Mouse (Mus musculus) gastrocnemius, adult 18-20 months (tissue): ENCODE results near the gene Dusp27. TPM values are rescaled to one million over a fixed set of nuclear protein-coding genes. Genes with fewer than 3 reads are reported as not detected.

ENCODE experiments used
- DNase-seq: peaks from one replicate; pipeline ENCODE4 v3.0.0; 2021; ENCODE audit warnings: low spot score
- total RNA-seq, 2 experiments: library from RNA; stranded (reverse); gene quantifications; 2 replicates each; pipeline ENCODE4 v1.2.3; 2021

Gene Dusp27
- total RNA-seq, 2 experiments from 2014 or later, result 59.5 to 83.2 TPM

- DNase-seq, result no peak
Measured at GRCm38 (mm10) chr1:166104858-166105257, 22.9 kb downstream of the Dusp27 start.

GRCm38 (mm10) chr1:166102920-166103608, 24.7 kb downstream of the Dusp27 start:
- no peak for DNase-seq

GRCm38 (mm10) chr1:166098120-166098519, 29.6 kb downstream of the Dusp27 start:
- no peak for DNase-seq

- no peak for DNase-seq
Measured at GRCm38 (mm10) chr1:166094462-166094861, 33.3 kb downstream of the Dusp27 start.

- no peak for DNase-seq
Measured at GRCm38 (mm10) chr1:166090306-166090705, 37.4 kb downstream of the Dusp27 start.

GRCm38 (mm10) chr1:166089739-166090138, 38.0 kb downstream of the Dusp27 start:
- DNase-seq, result no peak

- DNase-seq, result no peak
Measured at GRCm38 (mm10) chr1:166089337-166089736, 38.4 kb downstream of the Dusp27 start.

GRCm38 (mm10) chr1:166088446-166089170, 39.1 kb downstream of the Dusp27 start:
- no peak for DNase-seq

- DNase-seq, result no peak
Measured at GRCm38 (mm10) chr1:166077052-166077735, 50.5 kb downstream of the Dusp27 start.

- no peak for DNase-seq
Measured at GRCm38 (mm10) chr1:166067856-166068440, 59.8 kb downstream of the Dusp27 start.

GRCm38 (mm10) chr1:166063870-166064269, 63.9 kb downstream of the Dusp27 start:
- DNase-seq, result no peak

GRCm38 (mm10) chr1:166061532-166061931, 66.2 kb downstream of the Dusp27 start:
- no peak for DNase-seq

- no peak for DNase-seq
Measured at GRCm38 (mm10) chr1:166060406-166060805, 67.3 kb downstream of the Dusp27 start.

GRCm38 (mm10) chr1:166056098-166056756, 71.5 kb downstream of the Dusp27 start:
- no peak for DNase-seq

- DNase-seq, result no peak
Measured at GRCm38 (mm10) chr1:166053285-166053955, 74.3 kb downstream of the Dusp27 start.

GRCm38 (mm10) chr1:166049046-166049827, 78.5 kb downstream of the Dusp27 start:
- DNase-seq, result no peak

GRCm38 (mm10) chr1:166048230-166048911, 79.4 kb downstream of the Dusp27 start:
- no peak for DNase-seq
